Mouse (Mus musculus) kidney, postnatal 0 days (tissue): Measurements from ENCODE around the gene Rps12-ps3. TPM values are rescaled to one million over a fixed set of nuclear protein-coding genes. Genes with fewer than 3 reads are reported as not detected.

Experiments used
- ATAC-seq: fragments of 200-750 bp; cut with Nextera tagmentation; replicated peaks from 2 replicates; pipeline ENCODE4 v1.8.0; 2017; ENCODE audit warnings: low read depth, moderate number of reproducible peaks, moderate TSS enrichment, moderate library complexity; ENCODE audit not compliant: low FRiP score
- DNase-seq: peaks from one replicate; pipeline ENCODE4 v3.0.0-alpha.2; 2016; ENCODE audit warnings: low spot score
- H3K27ac ChIP-seq: fragments of 300-500 bp; sonication (generic); 2 replicates; pipeline ENCODE4 v1.5.1; 2014; ENCODE audit warnings: mild to moderate bottlenecking
- H3K27me3 ChIP-seq: fragments of 300-500 bp; sonication (generic); 2 replicates; pipeline ENCODE4 v1.6.1; 2014; ENCODE audit warnings: low read length, mixed read lengths; ENCODE audit not compliant: insufficient read depth
- H3K36me3 ChIP-seq: fragments of 300-500 bp; sonication (generic); 2 replicates; pipeline ENCODE4 v1.6.1; 2014; ENCODE audit warnings: low read length, mixed read lengths; ENCODE audit not compliant: insufficient read depth
- H3K4me1 ChIP-seq: fragments of 300-500 bp; sonication (generic); replicated peaks from 2 replicates; pipeline ENCODE4 v1.6.1; 2014; ENCODE audit warnings: antibody characterized with exemption, low read length, mixed read lengths; ENCODE audit not compliant: insufficient read depth
- H3K4me2 ChIP-seq: fragments of 300-500 bp; sonication (generic); 2 replicates; pipeline ENCODE4 v1.6.1; 2014; ENCODE audit warnings: mild to moderate bottlenecking, low read length, moderate library complexity, mixed read lengths
- H3K4me3 ChIP-seq: fragments of 300-500 bp; sonication (generic); replicated peaks from 2 replicates; pipeline ENCODE4 v1.5.1; 2014; ENCODE audit warnings: low read depth, low read length
- H3K9ac ChIP-seq: fragments of 300-500 bp; sonication (generic); 2 replicates; pipeline ENCODE4 v1.6.1; 2014; ENCODE audit warnings: low read depth, low read length
- H3K9me3 ChIP-seq: fragments of 300-500 bp; sonication (generic); replicated peaks from 2 replicates; pipeline ENCODE4 v1.6.1; 2016; ENCODE audit warnings: low read length, inconsistent platforms, mixed read lengths
- CTCF ChIP-seq: IDR thresholded peaks from 2 replicates; pipeline ENCODE4 v1.5.1; 2016; ENCODE audit warnings: antibody characterized with exemption, low read depth, mild to moderate bottlenecking, moderate library complexity
- WGBS: fragments of 180-500 bp; shearing (Covaris S2); extraction: QIAGEN DNeasy Blood & Tissue Kit; methylation state at CpG from one replicate; pipeline ENCODE4 v1.1.7; 2014; 5-methylcytosine and 5-hydroxymethylcytosine counted together
- polyA plus RNA-seq: library from polyadenylated mRNA; unstranded; fragments of >200 nt; fragmentation: Nextera tagmentation; extraction: Ambion mirVana; gene quantifications from 2 replicates; pipeline ENCODE4 v1.2.1, GENCODE M21; 2015

Rps12-ps3 gene
- 23.1 and 38.7 TPM in 2 replicates for polyA plus RNA-seq

DNA sequence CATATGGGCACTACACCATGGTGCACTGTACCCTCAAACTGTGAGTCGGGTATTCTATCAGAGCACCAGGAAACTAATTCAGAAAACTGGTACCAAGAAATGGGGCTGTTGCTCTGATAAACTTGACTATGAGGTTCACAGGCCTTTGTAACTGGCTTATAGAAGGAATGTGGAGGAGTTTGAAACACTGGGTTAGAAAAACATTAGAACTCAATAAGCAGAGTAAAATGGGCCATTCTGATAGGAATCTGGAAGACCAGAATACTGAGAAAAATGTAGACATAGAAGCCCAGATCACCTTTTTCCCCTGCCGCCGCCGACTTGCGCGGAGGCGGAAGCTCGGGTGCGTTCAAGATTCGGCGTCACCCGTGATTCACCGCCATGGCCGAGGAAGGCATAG lies at the start of gene Rps12-ps3:
Rps12-ps3 (plus strand) TSS at position 301 of the 400 bp plus-strand sequence.
- no peaks in the 10 kb centered on the region for H3K4me1 ChIP-seq
- no peak for DNase-seq
- no peak within 1 kb of the TSS for H3K27ac ChIP-seq
- H3K9ac ChIP-seq, result no peak within 1 kb of the TSS
- peaks cover 2% of the 10 kb centered on the region; the same call in 1 of the 2 replicates for H3K36me3 ChIP-seq
- H3K4me2 ChIP-seq, result no peak within 1 kb of the TSS
- no peak for TF ChIP-seq CTCF
- H3K4me3 ChIP-seq, result no peak within 1 kb of the TSS
- 93% methylated on average over 9 of the region's 14 CpGs for WGBS
- H3K27me3 ChIP-seq, result no peaks in the 10 kb centered on the region
- H3K9me3 ChIP-seq, result no peaks in the 10 kb centered on the region
- no peak for ATAC-seq

DNA sequence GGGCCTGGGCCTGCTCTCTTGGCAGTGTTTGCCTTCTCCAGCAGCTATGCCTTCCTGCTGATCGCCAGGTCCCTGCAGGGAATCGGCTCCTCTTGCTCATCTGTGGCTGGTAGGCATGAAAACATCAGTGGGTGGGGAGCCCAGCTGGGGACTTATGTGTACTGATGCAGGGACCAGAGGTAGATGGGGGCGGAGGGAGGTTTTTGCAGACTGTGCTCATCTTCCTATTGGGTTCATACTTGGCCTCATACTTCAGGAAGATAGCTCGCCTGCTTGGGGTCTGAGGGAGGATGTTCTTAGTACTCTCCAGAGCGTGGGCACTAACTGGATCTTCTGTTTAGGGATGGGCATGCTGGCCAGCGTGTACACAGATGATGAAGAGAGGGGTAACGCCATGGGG lies 48.9 kb upstream of the Rps12-ps3 start:
- no peak overlapping the region for H3K27ac ChIP-seq
- no peaks in the 10 kb centered on the region for H3K36me3 ChIP-seq
- TF ChIP-seq CTCF, result no peak
- no peaks in the 10 kb centered on the region for H3K9me3 ChIP-seq
- no peaks in the 10 kb centered on the region for H3K27me3 ChIP-seq
- no peak overlapping the region for H3K9ac ChIP-seq
- no peaks in the 10 kb centered on the region for H3K4me1 ChIP-seq
- no peak for DNase-seq
- ATAC-seq, result no peak
- 93% methylated on average over 7 of the region's 7 CpGs for WGBS
- H3K4me2 ChIP-seq, result no peak overlapping the region
- no peak overlapping the region for H3K4me3 ChIP-seq

DNA sequence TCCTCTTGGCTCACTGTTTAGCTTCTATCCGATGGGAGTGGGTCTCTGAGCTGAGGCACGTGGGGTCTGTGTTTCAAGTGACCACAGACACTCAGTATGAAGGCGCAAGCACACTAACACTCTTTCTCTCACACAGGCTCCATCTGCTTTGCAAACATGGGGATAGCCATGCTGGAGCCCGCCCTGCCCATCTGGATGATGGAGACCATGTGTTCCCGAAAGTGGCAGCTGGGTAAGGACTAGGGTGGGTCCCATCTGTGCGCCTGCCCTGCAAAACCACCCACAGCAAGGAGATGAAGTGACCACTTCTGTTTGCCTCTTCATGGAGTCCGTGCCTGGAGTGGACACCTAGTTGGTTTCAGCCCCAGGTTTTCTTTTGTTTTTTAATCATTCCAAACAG lies 45.7 kb upstream of the Rps12-ps3 start:
- no peak for TF ChIP-seq CTCF
- Histone ChIP-seq H3K4me1 (no peaks in the 10 kb centered on the region), H3K27me3 (no peaks in the 10 kb centered on the region), H3K27ac (no peak overlapping the region), H3K9ac (no peak overlapping the region), H3K4me3 (no peak overlapping the region), H3K36me3 (no peaks in the 10 kb centered on the region), H3K9me3 (no peaks in the 10 kb centered on the region), H3K4me2 (no peak overlapping the region)
- ATAC-seq, result no peak
- no peak for DNase-seq
- WGBS, result 88% methylated on average over 7 of the region's 7 CpGs

DNA sequence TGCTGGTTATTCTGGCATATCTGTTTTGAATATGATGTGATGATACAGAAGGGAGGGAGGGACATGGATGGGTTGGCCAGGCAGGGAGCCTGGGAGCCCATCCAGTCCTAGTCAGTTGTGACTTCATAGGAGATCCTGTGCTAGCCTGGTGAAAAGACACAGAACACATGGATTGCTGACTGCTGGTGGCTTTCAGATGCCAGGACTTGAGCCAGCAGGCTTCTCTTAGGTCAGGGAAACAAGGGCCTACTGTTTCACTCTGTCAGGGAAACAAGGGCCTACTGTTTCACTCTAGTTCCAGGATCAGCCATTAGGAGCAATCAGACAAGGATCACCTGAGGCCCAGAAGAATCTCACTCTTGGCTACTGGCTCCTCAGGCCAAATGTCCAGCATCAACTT lies 41.2 kb upstream of the Rps12-ps3 start:
- TF ChIP-seq CTCF, result no peak
- no peak overlapping the region for H3K4me2 ChIP-seq
- H3K27ac ChIP-seq, result no peak overlapping the region
- DNase-seq, result no peak
- no peak overlapping the region for H3K9ac ChIP-seq
- no peak overlapping the region for H3K4me3 ChIP-seq
- no peak for ATAC-seq
- no peaks in the 10 kb centered on the region for H3K27me3 ChIP-seq
- no peaks in the 10 kb centered on the region for H3K36me3 ChIP-seq
- H3K9me3 ChIP-seq, result no peaks in the 10 kb centered on the region
- H3K4me1 ChIP-seq, result no peaks in the 10 kb centered on the region

DNA sequence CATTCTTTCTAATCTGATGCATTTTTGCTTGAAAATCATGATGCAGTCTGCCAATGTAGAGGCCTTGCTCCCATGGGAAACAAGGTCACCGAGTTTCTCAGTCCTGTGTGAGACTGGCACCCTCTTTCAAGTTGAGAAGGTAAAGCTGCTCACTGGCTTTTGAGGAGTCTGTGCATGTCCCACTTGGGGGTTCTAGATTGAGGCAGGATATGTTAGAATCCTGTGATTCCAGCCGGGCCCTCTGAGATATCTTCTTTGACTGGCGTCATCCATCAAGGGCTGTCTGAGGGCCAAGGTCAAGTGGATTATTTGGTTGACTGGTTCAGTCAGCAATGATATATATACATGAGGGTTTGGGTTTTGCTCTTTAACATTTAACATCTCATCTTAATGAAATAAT lies 40.1 kb upstream of the Rps12-ps3 start:
- ATAC-seq, result no peak
- 73% methylated on average over 3 of the region's 3 CpGs for WGBS

DNA sequence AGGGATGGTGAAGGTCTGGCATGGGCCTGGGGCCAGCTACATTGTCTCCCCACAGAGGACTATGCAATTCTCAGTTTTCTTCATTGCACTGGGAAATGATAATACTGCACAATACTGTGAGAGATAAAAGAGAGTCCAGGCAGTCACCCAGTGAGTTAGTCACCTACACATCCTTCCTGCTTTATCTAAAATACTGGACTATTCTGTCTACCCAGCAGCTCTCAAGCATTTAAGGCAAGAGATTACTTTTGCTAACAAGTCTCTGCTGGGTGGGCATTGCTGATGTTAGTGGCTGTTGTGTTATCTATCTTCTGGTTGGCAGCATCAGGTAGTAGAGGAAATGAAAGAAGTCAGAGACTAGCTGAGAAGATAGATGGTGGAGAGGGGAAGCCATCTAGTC lies 33.0 kb upstream of the Rps12-ps3 start:
- no peaks in the 10 kb centered on the region for H3K9me3 ChIP-seq
- H3K4me3 ChIP-seq, result no peak overlapping the region
- H3K9ac ChIP-seq, result no peak overlapping the region
- H3K4me2 ChIP-seq, result no peak overlapping the region
- H3K4me1 ChIP-seq, result no peaks in the 10 kb centered on the region
- H3K27me3 ChIP-seq, result no peaks in the 10 kb centered on the region
- TF ChIP-seq CTCF, result no peak
- no peak for ATAC-seq
- no peak overlapping the region for H3K27ac ChIP-seq
- H3K36me3 ChIP-seq, result no peaks in the 10 kb centered on the region
- no peak for DNase-seq

More for the DNA sequence above, 40.1 kb upstream of the Rps12-ps3 start:
- Histone ChIP-seq H3K4me1 (no peaks in the 10 kb centered on the region), H3K27ac (no peak overlapping the region), H3K9me3 (no peaks in the 10 kb centered on the region), H3K4me3 (no peak overlapping the region), H3K9ac (no peak overlapping the region), H3K27me3 (no peaks in the 10 kb centered on the region), H3K4me2 (no peak overlapping the region), H3K36me3 (no peaks in the 10 kb centered on the region)
- DNase-seq, result no peak
- no peak for TF ChIP-seq CTCF

DNA sequence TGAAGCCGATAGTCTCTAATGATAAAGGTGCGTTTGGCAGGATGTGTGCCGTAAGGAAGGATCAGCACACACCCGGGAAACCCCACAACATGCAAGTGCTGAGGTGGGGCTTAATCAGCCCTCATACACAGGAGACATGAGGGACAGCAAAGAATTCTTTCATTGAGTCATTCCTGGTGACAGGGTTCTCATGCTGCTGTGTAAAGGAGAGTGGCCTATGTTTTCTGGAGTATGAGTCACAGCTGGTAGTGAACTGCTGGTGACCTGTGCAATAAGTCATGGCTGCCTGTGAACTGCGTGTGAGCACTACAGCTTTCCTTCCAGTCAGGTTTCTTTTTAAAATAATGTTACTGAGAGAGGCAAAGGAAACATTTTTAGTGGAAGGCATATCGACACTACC lies 32.3 kb upstream of the Rps12-ps3 start:
- 78% methylated on average over 6 of the region's 6 CpGs for WGBS
- Histone ChIP-seq H3K9ac (no peak overlapping the region), H3K4me3 (no peak overlapping the region), H3K36me3 (no peaks in the 10 kb centered on the region), H3K9me3 (no peaks in the 10 kb centered on the region), H3K27me3 (no peaks in the 10 kb centered on the region), H3K4me1 (no peaks in the 10 kb centered on the region), H3K27ac (no peak overlapping the region), H3K4me2 (no peak overlapping the region)
- DNase-seq, result peak; percentile 12
- ATAC-seq, result no peak
- no peak for TF ChIP-seq CTCF
